Mouse (Mus musculus): ENCODE data around the gene Uggt1.

Gene Uggt1

GRCm38 (mm10) chr1:36244058-36244827, at the start of gene Uggt1:
Uggt1 (minus strand) TSS chr1:36244720.
- peak; percentile 98 for DNase-seq (ENCODE audit: low read depth, low spot score)

- no peak for DNase-seq (ENCODE audit: low read depth, low spot score)
Measured at GRCm38 (mm10) chr1:36293470-36293869, 49.0 kb upstream of the Uggt1 start.

- no peak for DNase-seq (ENCODE audit: low read depth, low spot score)
Measured at GRCm38 (mm10) chr1:36281849-36282248, 37.3 kb upstream of the Uggt1 start.

GRCm38 (mm10) chr1:36280938-36281337, 36.4 kb upstream of the Uggt1 start:
- DNase-seq (ENCODE audit: low read depth, low spot score): no peak

- peak; percentile 83 for DNase-seq (ENCODE audit: low read depth, low spot score)
Measured at GRCm38 (mm10) chr1:36279202-36279601, 34.7 kb upstream of the Uggt1 start.

GRCm38 (mm10) chr1:36277267-36278060, 32.9 kb upstream of the Uggt1 start:
- DNase-seq (ENCODE audit: low read depth, low spot score): peak; percentile 70

GRCm38 (mm10) chr1:36275635-36276389, 31.3 kb upstream of the Uggt1 start:
- no peak for DNase-seq (ENCODE audit: low read depth, low spot score)

- no peak for DNase-seq (ENCODE audit: low read depth, low spot score)
Measured at GRCm38 (mm10) chr1:36274455-36274854, 29.9 kb upstream of the Uggt1 start, which contains the start of gene Neurl3. Neurl3 (minus strand) TSS chr1:36274679.

GRCm38 (mm10) chr1:36273288-36273687, 28.8 kb upstream of the Uggt1 start:
- DNase-seq (ENCODE audit: low read depth, low spot score): no peak

GRCm38 (mm10) chr1:36272546-36272945, 28.0 kb upstream of the Uggt1 start:
- DNase-seq (ENCODE audit: low read depth, low spot score): no peak

- no peak for DNase-seq (ENCODE audit: low read depth, low spot score)
Measured at GRCm38 (mm10) chr1:36271516-36272230, 27.2 kb upstream of the Uggt1 start.

- DNase-seq (ENCODE audit: low read depth, low spot score): peak; percentile 34
Measured at GRCm38 (mm10) chr1:36270666-36271065, 26.1 kb upstream of the Uggt1 start.

- DNase-seq (ENCODE audit: low read depth, low spot score): no peak
Measured at GRCm38 (mm10) chr1:36269121-36269795, 24.7 kb upstream of the Uggt1 start.

GRCm38 (mm10) chr1:36267595-36267994, 23.1 kb upstream of the Uggt1 start:
- DNase-seq (ENCODE audit: low read depth, low spot score): no peak

- DNase-seq (ENCODE audit: low read depth, low spot score): peak; percentile 95
Measured at GRCm38 (mm10) chr1:36266293-36266692, 21.8 kb upstream of the Uggt1 start.

GRCm38 (mm10) chr1:36263833-36264488, 19.4 kb upstream of the Uggt1 start:
- DNase-seq (ENCODE audit: low read depth, low spot score): peak; percentile 58

- DNase-seq (ENCODE audit: low read depth, low spot score): peak; percentile 51
Measured at GRCm38 (mm10) chr1:36261708-36262504, 17.4 kb upstream of the Uggt1 start.

GRCm38 (mm10) chr1:36260418-36260817, 15.9 kb upstream of the Uggt1 start:
- no peak for DNase-seq (ENCODE audit: low read depth, low spot score)

GRCm38 (mm10) chr1:36259281-36259680, 14.8 kb upstream of the Uggt1 start:
- no peak for DNase-seq (ENCODE audit: low read depth, low spot score)
